Mouse (Mus musculus) ES-Bruce4 (cell line): ENCODE data around the gene Clec16a. TPM values are rescaled to one million over a fixed set of nuclear protein-coding genes. Genes with fewer than 3 reads are reported as not detected.

Source experiments
- H3K27ac ChIP-seq: 2 replicates; pipeline ENCODE4 v1.5.1; 2012; ENCODE audit warnings: low read length, inconsistent platforms; ENCODE audit not compliant: insufficient read depth
- H3K27me3 ChIP-seq: 2 replicates; pipeline ENCODE4 v1.6.1; 2012; ENCODE audit warnings: mild to moderate bottlenecking, low read length, inconsistent platforms; ENCODE audit not compliant: control insufficient read depth, poor library complexity, insufficient read depth, severe bottlenecking
- H3K36me3 ChIP-seq: 2 replicates; pipeline ENCODE4 v1.6.1; 2012; ENCODE audit warnings: inconsistent platforms, mild to moderate bottlenecking, low read length, moderate library complexity; ENCODE audit not compliant: control insufficient read depth, poor library complexity, insufficient read depth, severe bottlenecking
- H3K4me1 ChIP-seq: one replicate; pipeline ENCODE4 v1.8.1; 2011; ENCODE audit warnings: low read length; ENCODE audit not compliant: control insufficient read depth, insufficient read depth
- H3K4me3 ChIP-seq: 2 replicates; pipeline ENCODE4 v1.5.1; 2011; ENCODE audit warnings: low read depth, mild to moderate bottlenecking, low read length
- H3K9ac ChIP-seq: 2 replicates; pipeline ENCODE4 v1.6.1; 2012; ENCODE audit warnings: low read depth, mild to moderate bottlenecking, inconsistent platforms; ENCODE audit not compliant: poor library complexity, severe bottlenecking
- H3K9me3 ChIP-seq: replicated peaks from 2 replicates; pipeline ENCODE4 v1.6.1; 2012; ENCODE audit warnings: mild to moderate bottlenecking, low read length, inconsistent platforms; ENCODE audit not compliant: control insufficient read depth, poor library complexity, insufficient read depth, severe bottlenecking
- CTCF ChIP-seq: IDR thresholded peaks from one replicate; pipeline ENCODE4 v1.8.1; 2011; ENCODE audit warnings: low read depth, low read length
- EP300 ChIP-seq: IDR thresholded peaks from 2 replicates; pipeline ENCODE4 v1.6.1; 2011; ENCODE audit warnings: low read depth, low read length; ENCODE audit not compliant: insufficient read depth
- POLR2A ChIP-seq: IDR thresholded peaks from one replicate; pipeline ENCODE4 v1.8.1; 2011; ENCODE audit warnings: low read length; ENCODE audit not compliant: insufficient read depth
- polyA plus RNA-seq: library from polyadenylated mRNA; stranded (reverse); fragments of >200 nt; gene quantifications from 2 replicates; pipeline ENCODE4 v1.2.4, GENCODE M21; 2011; ENCODE audit warnings: low read depth; ENCODE audit not compliant: missing spikeins, insufficient read depth, insufficient read length

The Clec16a gene
- polyA plus RNA-seq, 1 experiment, result 9.5 TPM

GRCm38 (mm10) chr16:10675612-10676011 is 130.5 kb downstream of the Clec16a start:
- H3K9ac ChIP-seq, result no peak overlapping the region
- TF ChIP-seq EP300 (no peak), POLR2A (no peak), CTCF (no peak)
- no peak overlapping the region for H3K27ac ChIP-seq
- H3K27me3 ChIP-seq, result no peaks in the 10 kb centered on the region
- H3K4me3 ChIP-seq, result no peak overlapping the region
- no peaks in the 10 kb centered on the region for H3K4me1 ChIP-seq
- H3K36me3 ChIP-seq, result no peaks in the 10 kb centered on the region
- no peaks in the 10 kb centered on the region for H3K9me3 ChIP-seq

DNA sequence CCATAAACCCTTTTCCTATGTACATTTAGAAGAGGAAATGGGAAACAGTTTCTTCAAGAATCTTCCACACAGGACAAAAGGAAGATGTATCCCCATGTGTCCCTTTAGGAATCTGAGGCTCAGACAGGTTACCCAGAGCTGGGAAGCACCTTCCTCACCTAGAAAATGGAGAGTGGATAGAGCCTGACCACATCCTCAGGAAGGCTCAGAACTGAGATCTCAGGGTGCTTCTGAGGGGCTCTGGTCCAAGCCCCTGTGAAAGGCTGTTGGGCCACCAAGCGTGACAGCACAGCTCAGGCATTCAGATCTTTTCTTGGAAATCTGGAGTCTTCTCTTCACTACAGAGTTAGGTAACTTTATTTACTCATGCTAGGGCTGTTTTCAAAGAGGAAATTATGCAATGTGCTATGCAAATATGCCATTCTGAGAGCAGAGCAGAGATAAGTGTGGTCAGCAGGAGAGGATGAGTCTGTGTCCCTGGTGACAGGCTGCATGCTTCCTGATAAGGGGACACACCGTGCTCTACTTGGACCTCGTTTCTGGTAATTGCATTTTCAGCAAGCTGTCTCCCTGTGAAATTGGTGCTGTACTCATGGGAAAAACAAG is 131.4 kb downstream of the Clec16a start:
- H3K9me3 ChIP-seq, result no peaks in the 10 kb centered on the region
- H3K4me3 ChIP-seq, result no peak overlapping the region
- no peaks in the 10 kb centered on the region for H3K27me3 ChIP-seq
- H3K4me1 ChIP-seq, result no peaks in the 10 kb centered on the region
- H3K36me3 ChIP-seq, result no peaks in the 10 kb centered on the region
- no peak overlapping the region for H3K9ac ChIP-seq
- TF ChIP-seq POLR2A, result no peak
- no peak for TF ChIP-seq EP300
- TF ChIP-seq CTCF, result no peak
- H3K27ac ChIP-seq, result no peak overlapping the region

- Histone ChIP-seq H3K4me1 (no peaks in the 10 kb centered on the region), H3K27ac (no peak overlapping the region), H3K27me3 (no peaks in the 10 kb centered on the region), H3K9me3 (no peaks in the 10 kb centered on the region), H3K9ac (no peak overlapping the region), H3K36me3 (no peaks in the 10 kb centered on the region), H3K4me3 (no peak overlapping the region)
- no peak for TF ChIP-seq POLR2A
- TF ChIP-seq EP300, result no peak
- TF ChIP-seq CTCF, result no peak
Observed at GRCm38 (mm10) chr16:10682521-10682920, 137.4 kb downstream of the Clec16a start.

DNA sequence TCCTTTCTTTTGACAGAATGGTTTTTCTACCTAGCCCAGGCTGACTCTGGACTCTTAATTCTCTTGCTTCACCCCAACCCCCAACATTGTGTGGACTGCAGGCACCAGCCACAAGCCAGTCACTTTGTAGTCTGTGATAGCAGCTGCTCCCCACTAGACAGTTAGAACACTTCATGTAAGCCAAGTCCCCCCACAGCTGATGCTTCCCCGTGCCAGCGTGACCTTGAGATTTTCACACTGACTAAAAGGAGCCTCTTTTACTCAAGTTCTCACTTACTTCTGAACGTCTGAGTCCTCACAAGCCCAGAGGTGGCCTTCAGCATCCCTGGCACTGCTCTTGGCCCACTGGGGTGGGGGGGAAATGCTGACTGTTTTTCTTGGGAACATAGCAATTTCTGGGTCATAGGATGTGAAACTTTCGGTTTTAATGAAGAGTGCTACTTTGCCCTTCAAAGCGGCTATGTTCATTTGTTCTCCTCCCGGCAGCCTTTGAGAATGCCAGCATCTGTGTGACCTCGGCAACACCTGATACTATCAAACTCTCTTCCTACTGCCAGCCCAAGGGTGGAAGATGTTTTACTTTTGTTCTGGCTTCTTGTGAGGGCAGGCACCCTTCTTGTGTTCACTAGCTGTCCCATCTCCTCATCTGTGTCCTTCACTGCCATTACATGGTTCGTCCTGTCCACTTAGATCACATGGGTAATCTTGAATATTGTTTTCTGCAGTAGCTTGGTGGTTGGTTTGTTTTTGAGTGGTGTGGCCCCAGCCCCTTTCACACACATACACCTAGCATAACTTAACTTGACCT is 138.3 kb downstream of the Clec16a start:
- H3K36me3 ChIP-seq, result no peaks in the 10 kb centered on the region
- H3K27me3 ChIP-seq, result no peaks in the 10 kb centered on the region
- H3K9ac ChIP-seq, result no peak overlapping the region
- no peak overlapping the region for H3K27ac ChIP-seq
- H3K4me1 ChIP-seq, result no peaks in the 10 kb centered on the region
- H3K9me3 ChIP-seq, result no peaks in the 10 kb centered on the region
- TF ChIP-seq CTCF, result no peak
- no peak for TF ChIP-seq POLR2A
- TF ChIP-seq EP300, result no peak
- H3K4me3 ChIP-seq, result no peak overlapping the region

DNA sequence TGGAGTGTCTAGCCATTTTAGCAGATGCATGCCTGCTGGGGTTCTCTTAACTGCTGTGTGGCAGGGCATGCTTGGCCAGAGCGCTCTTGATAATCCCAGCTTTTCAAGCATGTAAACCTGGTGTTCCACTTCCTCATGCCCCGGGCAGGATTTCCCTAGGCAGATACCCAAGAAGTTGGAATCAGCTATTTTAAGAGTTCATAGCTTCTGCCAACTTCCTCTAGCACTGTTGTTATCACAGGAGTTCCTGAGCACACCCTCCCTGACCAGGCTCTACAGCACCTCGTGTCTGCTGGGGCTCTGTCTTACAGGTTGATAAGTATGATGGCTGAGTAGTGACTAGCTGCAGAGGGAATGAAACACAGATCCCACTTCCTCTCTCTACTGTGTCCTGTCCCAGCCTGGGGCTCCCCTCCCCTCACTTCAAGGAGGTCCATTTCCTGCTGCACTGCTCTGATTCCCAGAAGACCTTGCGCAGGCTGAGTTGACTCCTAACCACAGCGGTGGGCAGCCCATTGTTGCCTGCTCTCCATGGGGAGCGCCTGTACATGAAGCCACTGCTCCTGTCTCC is 144.7 kb downstream of the Clec16a start:
- Histone ChIP-seq H3K27ac (no peak overlapping the region), H3K9me3 (no peaks in the 10 kb centered on the region), H3K36me3 (no peaks in the 10 kb centered on the region), H3K4me3 (no peak overlapping the region), H3K4me1 (no peaks in the 10 kb centered on the region), H3K27me3 (no peaks in the 10 kb centered on the region), H3K9ac (no peak overlapping the region)
- TF ChIP-seq EP300 (no peak), POLR2A (no peak), CTCF (no peak)

GRCm38 (mm10) chr16:10690442-10690841 is 145.3 kb downstream of the Clec16a start:
- no peak for TF ChIP-seq CTCF
- TF ChIP-seq EP300, result no peak
- TF ChIP-seq POLR2A, result no peak
- H3K27me3 ChIP-seq, result no peaks in the 10 kb centered on the region
- H3K27ac ChIP-seq, result no peak overlapping the region
- no peaks in the 10 kb centered on the region for H3K36me3 ChIP-seq
- no peak overlapping the region for H3K4me3 ChIP-seq
- no peaks in the 10 kb centered on the region for H3K4me1 ChIP-seq
- no peak overlapping the region for H3K9ac ChIP-seq
- no peaks in the 10 kb centered on the region for H3K9me3 ChIP-seq
